Mouse (Mus musculus) forebrain, embryonic 16.5 days (tissue): ENCODE measurements around the gene Tns2. TPM values are rescaled to one million over a fixed set of nuclear protein-coding genes. Genes with fewer than 3 reads are reported as not detected.

Experiments
- ATAC-seq: fragments of 200-750 bp; cut with Nextera tagmentation; 2 replicates; pipeline ENCODE4 v1.8.0; 2017; ENCODE audit warnings: mild to moderate bottlenecking, moderate library complexity
- H3K27ac ChIP-seq: fragments of 300-500 bp; sonication (generic); 2 replicates; pipeline ENCODE4 v1.5.1; 2014; ENCODE audit warnings: low read length, control low read depth
- H3K27me3 ChIP-seq: fragments of 300-500 bp; sonication (generic); replicated peaks from 2 replicates; pipeline ENCODE4 v1.6.1; 2014; ENCODE audit warnings: low read length; ENCODE audit not compliant: control insufficient read depth, insufficient read depth
- H3K36me3 ChIP-seq: fragments of 300-500 bp; sonication (generic); 2 replicates; pipeline ENCODE4 v1.6.1; 2014; ENCODE audit not compliant: control insufficient read depth, insufficient read depth
- H3K4me1 ChIP-seq: fragments of 300-500 bp; sonication (generic); replicated peaks from 2 replicates; pipeline ENCODE4 v1.6.1; 2014; ENCODE audit warnings: low read length; ENCODE audit not compliant: control insufficient read depth, insufficient read depth
- H3K4me2 ChIP-seq: fragments of 300-500 bp; sonication (generic); 2 replicates; pipeline ENCODE4 v1.6.1; 2014; ENCODE audit warnings: mild to moderate bottlenecking, low read length, control low read depth
- H3K4me3 ChIP-seq: fragments of 300-500 bp; sonication (generic); replicated peaks from 2 replicates; pipeline ENCODE4 v1.5.1; 2014; ENCODE audit warnings: mild to moderate bottlenecking, low read length, control low read depth
- H3K9ac ChIP-seq: fragments of 300-500 bp; sonication (generic); replicated peaks from 2 replicates; pipeline ENCODE4 v1.6.1; 2014; ENCODE audit warnings: low read depth, low read length, control low read depth
- H3K9me3 ChIP-seq: fragments of 300-500 bp; sonication (generic); 2 replicates; pipeline ENCODE4 v1.6.1; 2016; ENCODE audit warnings: low read length; ENCODE audit not compliant: control insufficient read depth
- WGBS: fragments of 180-500 bp; shearing (Covaris S2); extraction: QIAGEN DNeasy Blood & Tissue Kit; methylation state at CpG from one replicate; pipeline ENCODE4 v1.1.7; 2014; 5-methylcytosine and 5-hydroxymethylcytosine counted together
- polyA plus RNA-seq: library from polyadenylated mRNA; unstranded; fragments of >200 nt; fragmentation: Nextera tagmentation; extraction: Ambion mirVana; gene quantifications from 2 replicates; pipeline ENCODE4 v1.2.1, GENCODE M21; 2015

The Tns2 gene
- polyA plus RNA-seq, 1 experiment from 2014 or later, result 6.9 TPM

DNA sequence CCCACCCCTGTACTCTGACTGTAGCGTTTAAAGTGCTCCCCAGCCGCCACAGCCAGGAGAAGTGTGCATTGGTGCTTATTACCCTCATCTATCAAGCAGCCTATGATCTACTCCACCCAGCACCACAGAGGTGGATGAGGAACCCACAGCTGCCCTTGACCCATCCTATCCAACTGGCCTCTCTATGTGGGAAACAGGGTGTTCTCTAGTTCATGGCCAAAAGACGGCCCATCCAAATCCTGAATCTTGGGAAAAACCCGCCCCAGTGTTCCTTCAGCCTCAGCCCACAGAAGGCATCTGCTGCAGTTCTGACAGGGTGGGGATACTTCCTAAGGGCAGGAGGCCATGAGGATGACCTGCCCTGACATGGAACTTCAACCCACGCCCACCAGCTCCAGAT, 20.3 kb downstream of the Tns2 start:
- Histone ChIP-seq H3K4me2 (no peak overlapping the region), H3K36me3 (peaks cover 32% of the 10 kb centered on the region), H3K4me1 (peaks cover 19% of the 10 kb centered on the region), H3K9ac (no peak overlapping the region), H3K27ac (no peak overlapping the region), H3K9me3 (no peaks in the 10 kb centered on the region), H3K27me3 (no peaks in the 10 kb centered on the region), H3K4me3 (no peak overlapping the region)
- no peak for ATAC-seq
- 84% methylated on average over 5 of the region's 5 CpGs for WGBS

DNA sequence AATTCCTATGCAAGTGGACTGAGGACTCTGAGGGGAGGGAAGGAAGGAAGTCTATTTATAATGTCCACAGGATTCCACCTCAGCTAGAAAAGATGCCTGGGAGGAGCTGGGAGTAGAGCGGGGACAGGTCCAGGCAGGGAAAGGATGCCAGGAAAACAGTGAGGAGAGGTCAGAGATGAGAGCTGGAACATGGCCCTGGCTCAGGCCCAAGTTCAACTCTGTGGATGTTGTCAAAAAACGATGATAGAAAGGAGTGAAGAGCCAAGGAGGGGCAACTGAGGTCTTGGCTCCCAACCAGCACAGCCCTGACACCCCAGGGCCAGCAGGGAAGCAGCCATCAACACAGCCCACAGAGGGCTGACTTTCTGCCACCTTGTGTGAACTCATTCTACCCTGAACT, 26.1 kb downstream of the Tns2 start:
- no peak overlapping the region for H3K4me2 ChIP-seq
- H3K9ac ChIP-seq, result no peak overlapping the region
- H3K4me3 ChIP-seq, result no peak overlapping the region
- no peak overlapping the region for H3K27ac ChIP-seq
- no peaks in the 10 kb centered on the region for H3K27me3 ChIP-seq
- no peak for ATAC-seq
- no peaks in the 10 kb centered on the region for H3K9me3 ChIP-seq
- 66% methylated on average over 2 of the region's 2 CpGs for WGBS
- H3K4me1 ChIP-seq, result no peaks in the 10 kb centered on the region
- peaks cover 41% of the 10 kb centered on the region for H3K36me3 ChIP-seq

DNA sequence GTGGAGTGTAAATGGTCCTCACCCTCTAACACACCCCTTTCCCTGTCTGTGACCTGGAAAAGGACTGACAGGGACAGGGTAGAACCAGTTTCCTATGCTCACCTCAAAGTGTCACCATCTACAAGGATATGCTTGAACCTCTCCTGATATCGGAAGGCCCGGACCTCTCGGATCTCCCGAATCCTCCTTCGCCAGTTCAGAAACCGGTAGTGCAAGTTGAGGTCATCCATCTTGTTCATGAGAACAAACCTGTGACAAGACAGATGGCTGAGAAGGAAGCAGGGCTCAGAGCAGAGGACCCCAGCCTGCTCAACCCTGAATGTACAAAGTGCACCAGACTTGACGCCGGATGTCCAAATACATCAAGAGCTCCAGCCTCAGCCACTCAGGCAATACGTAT, 33.1 kb downstream of the Tns2 start:
- H3K4me1 ChIP-seq, result peaks cover 13% of the 10 kb centered on the region
- ATAC-seq, result no peak
- H3K27ac ChIP-seq, result no peak overlapping the region
- H3K27me3 ChIP-seq, result no peaks in the 10 kb centered on the region
- no peak overlapping the region for H3K9ac ChIP-seq
- no peaks in the 10 kb centered on the region for H3K9me3 ChIP-seq
- 96% methylated on average over 9 of the region's 9 CpGs for WGBS
- no peak overlapping the region for H3K4me3 ChIP-seq
- H3K36me3 ChIP-seq, result peaks cover 33% of the 10 kb centered on the region
- H3K4me2 ChIP-seq, result no peak overlapping the region

DNA sequence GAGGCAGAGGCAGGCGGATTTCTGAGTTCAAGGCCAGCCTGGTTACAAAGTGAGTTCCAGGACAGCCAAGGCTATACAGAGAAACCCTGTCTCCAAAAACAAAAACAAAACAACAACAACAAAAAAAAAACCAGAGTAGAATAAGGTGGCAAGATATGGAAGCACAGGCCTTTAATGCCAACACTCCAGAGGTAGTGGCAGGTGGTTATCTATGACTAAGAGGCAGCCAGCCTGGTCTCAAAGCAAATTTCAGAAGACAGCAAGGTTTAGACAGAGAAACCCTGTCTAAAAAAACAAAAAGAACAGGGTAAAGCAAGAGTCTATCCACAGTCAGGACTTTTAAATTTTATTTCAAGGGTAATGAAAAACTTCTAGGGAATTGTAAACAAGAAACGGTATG, 34.5 kb downstream of the Tns2 start:
- ATAC-seq, result no peak
- H3K9ac ChIP-seq, result no peak overlapping the region
- no peak overlapping the region for H3K27ac ChIP-seq
- peaks cover 13% of the 10 kb centered on the region for H3K4me1 ChIP-seq
- H3K4me3 ChIP-seq, result no peak overlapping the region
- H3K4me2 ChIP-seq, result peak overlapping the region; percentile 83
- no peaks in the 10 kb centered on the region for H3K9me3 ChIP-seq
- 89% methylated on average over 2 of the region's 2 CpGs for WGBS
- peaks cover 25% of the 10 kb centered on the region for H3K36me3 ChIP-seq
- H3K27me3 ChIP-seq, result no peaks in the 10 kb centered on the region

DNA sequence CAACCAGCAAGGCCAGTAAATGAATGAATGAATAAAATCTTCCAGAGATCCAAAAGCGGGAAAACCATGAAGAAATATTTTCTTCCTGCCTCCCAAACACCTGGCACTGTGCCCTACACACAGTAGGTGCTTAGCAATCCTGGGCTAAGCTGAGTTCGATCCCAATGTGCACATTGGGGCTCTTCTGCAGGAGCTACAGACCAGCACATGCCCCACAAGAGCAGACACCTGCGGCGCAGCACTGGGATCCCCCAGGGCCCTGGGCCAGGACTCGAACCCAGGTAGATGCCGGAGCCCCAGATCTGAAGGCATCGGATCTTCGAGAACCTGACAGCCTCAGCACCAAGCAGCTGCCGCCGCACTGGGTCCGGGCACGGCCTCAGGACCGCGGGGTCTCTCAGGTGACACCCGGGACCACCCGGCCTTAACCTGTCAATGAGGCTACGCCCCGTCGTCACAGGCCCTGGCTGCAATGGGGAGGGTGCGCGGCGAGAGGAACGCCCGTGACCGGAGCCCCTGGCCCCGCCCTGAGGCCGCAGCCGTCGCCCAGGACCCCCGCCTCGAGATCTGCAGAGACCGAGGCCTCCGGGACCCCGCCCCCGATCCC, 35.4 kb downstream of the Tns2 start:
- peak overlapping the region; percentile 83 for H3K4me2 ChIP-seq
- 3% methylated on average over 34 of the region's 35 CpGs for WGBS
- H3K27me3 ChIP-seq, result no peaks in the 10 kb centered on the region
- peak overlapping the region; percentile 81 for H3K4me3 ChIP-seq
- peak overlapping the region; percentile 83 for H3K27ac ChIP-seq
- peaks cover 13% of the 10 kb centered on the region for H3K4me1 ChIP-seq
- no peaks in the 10 kb centered on the region for H3K9me3 ChIP-seq
- H3K36me3 ChIP-seq, result peaks cover 16% of the 10 kb centered on the region
- no peak for ATAC-seq
- peak overlapping the region; percentile 98 for H3K9ac ChIP-seq

DNA sequence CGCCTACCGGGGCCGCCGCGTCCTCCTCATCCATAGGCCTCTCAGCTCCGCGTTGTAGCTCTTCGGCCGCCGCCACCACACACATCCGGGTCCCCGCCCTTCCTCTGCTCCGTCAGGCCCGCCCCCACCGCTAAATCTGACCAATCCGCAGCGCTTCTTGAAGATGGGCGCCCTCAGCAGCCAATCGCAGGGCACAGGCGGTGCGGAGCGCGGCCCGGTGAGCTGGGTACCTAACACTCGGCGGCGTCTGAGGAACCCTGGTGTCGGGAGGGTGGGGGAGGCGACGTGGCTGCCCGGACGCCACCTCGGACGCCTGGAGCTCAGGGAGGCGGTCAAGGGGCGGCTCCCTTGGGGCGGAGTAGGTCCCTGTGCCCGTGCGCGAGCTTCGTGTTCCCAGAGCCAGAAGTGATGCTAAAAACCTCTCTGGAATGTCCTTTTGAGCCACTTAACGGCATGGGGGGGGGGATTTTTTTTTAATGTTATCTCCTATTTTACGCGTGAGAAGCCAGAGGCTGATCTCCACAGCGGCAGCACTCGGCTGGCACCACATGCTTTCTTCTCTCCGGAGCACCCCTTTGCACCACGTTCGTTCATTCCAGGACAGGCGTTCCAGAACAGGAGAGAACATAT, 36.0 kb downstream of the Tns2 start, which contains the start of gene Spryd3:
Spryd3 (minus strand) TSS at position 106 of the 630 bp plus-strand sequence.
- Histone ChIP-seq H3K27ac (peak within 1 kb of the TSS; percentile 84), H3K27me3 (no peaks in the 10 kb centered on the region), H3K4me3 (peak within 1 kb of the TSS; percentile 81), H3K9me3 (no peaks in the 10 kb centered on the region), H3K4me2 (peak within 1 kb of the TSS; percentile 83), H3K36me3 (peaks cover 13% of the 10 kb centered on the region), H3K9ac (peak within 1 kb of the TSS; percentile 98), H3K4me1 (peaks cover 13% of the 10 kb centered on the region)
- WGBS, result 0% methylated on average over 49 of the region's 50 CpGs
- peak; percentile 100 for ATAC-seq

DNA sequence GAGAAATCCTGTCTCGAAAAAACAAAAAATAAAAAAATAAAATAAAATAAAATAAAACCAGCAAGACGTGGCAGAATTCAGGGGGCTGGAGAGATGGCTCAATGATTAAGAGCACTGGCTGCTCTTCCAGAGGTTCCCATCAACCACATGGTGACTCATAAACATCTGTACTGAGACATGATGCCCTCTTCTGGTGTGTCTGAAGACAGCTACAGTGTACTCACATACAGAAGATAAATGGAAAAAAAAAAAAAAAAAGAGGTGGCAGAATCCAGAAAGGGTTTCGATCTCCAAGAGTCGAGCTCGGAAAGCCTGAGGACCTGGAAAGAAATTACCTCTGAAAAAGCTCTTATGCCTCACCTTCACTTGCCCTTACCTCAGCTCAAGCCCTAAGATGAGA, 40.9 kb downstream of the Tns2 start:
- Histone ChIP-seq H3K9ac (no peak overlapping the region), H3K27ac (no peak overlapping the region), H3K4me1 (peaks cover 4% of the 10 kb centered on the region), H3K4me3 (no peak overlapping the region), H3K27me3 (peaks cover 28% of the 10 kb centered on the region), H3K4me2 (no peak overlapping the region), H3K9me3 (no peaks in the 10 kb centered on the region), H3K36me3 (no peaks in the 10 kb centered on the region)
- ATAC-seq, result no peak
- 84% methylated on average over 5 of the region's 5 CpGs for WGBS

DNA sequence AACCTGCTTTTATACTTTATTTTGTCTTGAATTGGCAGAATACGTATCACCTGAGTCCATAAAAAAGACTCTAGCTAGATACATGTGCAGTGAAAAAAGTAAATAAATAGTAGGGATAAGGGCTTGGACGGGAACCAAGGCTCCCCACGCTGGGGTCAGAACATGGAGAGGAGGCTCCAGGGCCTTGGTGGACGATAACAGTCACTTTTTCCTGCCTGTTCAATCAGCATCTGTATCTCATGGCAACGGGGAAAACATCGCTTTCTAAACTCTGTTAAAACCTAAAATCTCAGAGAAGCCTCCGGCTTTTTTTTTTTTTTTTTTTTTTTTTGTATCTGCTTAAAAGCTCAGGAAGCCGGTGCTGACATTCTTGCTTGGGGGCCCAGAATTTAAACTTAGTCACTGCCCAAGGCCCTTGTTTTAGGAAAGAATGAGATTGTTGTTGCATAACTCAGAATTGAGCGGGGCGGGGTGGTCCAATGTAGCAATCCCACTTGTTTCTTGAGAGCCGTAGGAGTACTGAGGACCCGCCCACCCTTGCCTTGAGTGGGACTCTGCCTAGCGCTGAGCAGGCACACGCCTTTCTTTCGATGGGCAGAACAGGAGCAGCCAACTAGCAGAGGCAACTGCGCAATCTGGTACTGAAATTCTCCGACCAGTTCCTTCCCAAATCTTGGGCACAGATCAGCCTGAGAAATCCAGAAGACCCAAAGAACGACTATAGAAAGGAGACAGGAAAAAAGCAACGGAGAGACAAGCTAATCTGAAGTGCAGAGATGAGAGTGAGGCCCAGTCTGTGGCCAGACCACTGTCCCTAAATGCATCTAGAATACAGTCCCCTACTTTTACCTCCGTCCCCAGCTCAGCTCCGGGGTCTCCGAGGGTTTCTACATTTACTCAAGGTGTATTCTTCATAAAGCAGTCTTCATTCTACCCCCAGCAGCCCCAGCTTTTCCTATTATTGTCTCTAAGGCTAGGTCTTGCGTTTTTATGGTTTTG, 43.0 kb downstream of the Tns2 start:
- H3K9me3 ChIP-seq, result no peaks in the 10 kb centered on the region
- no peak overlapping the region for H3K4me2 ChIP-seq
- no peak overlapping the region for H3K4me3 ChIP-seq
- H3K27me3 ChIP-seq, result peaks cover 28% of the 10 kb centered on the region
- H3K9ac ChIP-seq, result no peak overlapping the region
- no peak overlapping the region for H3K27ac ChIP-seq
- H3K36me3 ChIP-seq, result no peaks in the 10 kb centered on the region
- 48% methylated on average over 23 of the region's 23 CpGs for WGBS
- ATAC-seq, result no peak
- H3K4me1 ChIP-seq, result no peaks in the 10 kb centered on the region

DNA sequence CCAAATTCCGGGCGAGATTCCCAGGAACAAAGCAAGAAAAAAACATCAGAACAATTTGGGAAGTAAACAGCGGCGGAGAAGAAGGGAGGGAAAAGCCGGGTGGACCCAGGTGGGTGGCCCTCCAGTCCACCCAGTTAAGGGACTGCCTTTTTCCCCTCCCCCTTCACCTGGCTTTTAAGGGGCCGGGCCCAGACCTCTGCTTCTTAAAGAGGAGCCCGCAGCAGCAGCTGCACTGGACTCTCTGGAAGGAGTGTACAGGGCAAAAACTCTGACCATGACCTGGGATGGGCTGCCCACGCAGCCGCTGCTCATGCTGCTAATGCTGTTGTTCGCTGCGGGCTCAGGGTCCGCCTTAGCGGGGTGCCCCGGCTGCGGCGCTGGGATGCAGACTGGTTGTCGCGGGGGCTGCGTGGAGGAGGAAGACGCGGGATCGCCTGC, 44.1 kb downstream of the Tns2 start, which contains the start of gene Igfbp6:
Igfbp6 (plus strand) TSS at position 89 of the 438 bp plus-strand sequence.
- ATAC-seq, result no peak
- H3K9ac ChIP-seq, result no peak within 1 kb of the TSS; the same call in 1 of the 2 replicates
- no peak within 1 kb of the TSS for H3K27ac ChIP-seq
- H3K27me3 ChIP-seq, result peaks cover 28% of the 10 kb centered on the region
- H3K4me2 ChIP-seq, result no peak within 1 kb of the TSS
- no peaks in the 10 kb centered on the region for H3K4me1 ChIP-seq
- H3K9me3 ChIP-seq, result no peaks in the 10 kb centered on the region
- no peak within 1 kb of the TSS for H3K4me3 ChIP-seq
- no peaks in the 10 kb centered on the region for H3K36me3 ChIP-seq
- 6% methylated on average over 22 of the region's 22 CpGs for WGBS
